Mouse (Mus musculus): Measurements from ENCODE around the gene Bfsp2.

Gene Bfsp2

DNA sequence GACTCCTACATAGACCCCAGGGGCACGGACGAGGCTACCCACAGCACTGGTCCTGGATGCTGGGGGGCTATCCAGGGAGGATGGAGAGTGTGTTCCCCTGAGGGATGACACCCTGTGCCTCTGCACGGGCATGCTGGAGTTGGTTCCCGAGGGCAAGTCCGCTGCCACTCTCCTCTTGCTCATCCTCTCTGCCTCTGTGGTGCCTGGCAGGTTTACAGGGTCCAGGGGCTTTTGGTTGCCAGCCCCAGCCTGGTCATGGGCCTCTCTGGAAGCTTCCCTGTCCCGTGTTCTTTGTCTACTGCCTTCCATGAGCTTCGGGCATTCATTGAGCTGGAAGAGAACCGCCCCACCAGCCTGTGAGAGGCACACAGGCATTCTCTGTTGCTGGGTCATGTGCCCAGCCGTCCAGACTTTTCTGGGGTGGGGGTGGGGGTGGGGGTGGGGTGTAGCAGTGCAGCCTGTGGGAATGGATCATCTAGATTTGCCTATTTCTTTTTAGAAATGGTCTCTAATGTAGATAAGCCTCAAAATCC lies at the start of gene Bfsp2:
Gene Bfsp2 (minus strand): TSS at position 377 of the 533 bp plus-strand sequence.
- DNase-seq (ENCODE audit: low read depth, low spot score): no peak

DNA sequence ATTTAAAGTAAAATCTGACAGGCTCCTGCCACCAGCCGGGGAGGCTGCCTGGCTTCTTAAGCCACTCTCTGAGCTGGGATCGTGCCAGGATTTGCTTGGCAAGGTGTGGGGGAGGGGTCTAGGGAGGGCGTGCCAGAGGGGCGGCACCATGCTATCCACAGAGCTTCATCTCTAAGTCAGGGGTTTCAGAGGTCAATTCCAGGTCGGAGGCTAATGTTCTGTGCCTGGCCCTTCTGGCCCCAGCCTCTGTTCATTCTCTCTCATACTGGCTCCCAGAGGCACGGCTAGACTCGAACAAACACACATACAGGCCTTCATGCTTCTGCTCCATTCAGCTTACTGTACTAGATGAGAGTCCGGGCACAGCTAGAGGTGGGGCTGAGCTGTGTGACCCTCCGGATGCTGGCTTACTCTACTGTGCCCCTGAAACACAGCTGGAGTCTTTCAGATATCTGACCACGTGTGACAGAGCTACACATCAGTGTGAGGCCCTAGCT lies 44.9 kb upstream of the Bfsp2 start:
- no peak for DNase-seq (ENCODE audit: low read depth, low spot score)

GRCm38 (mm10) chr9:103524600-103524999 lies 44.4 kb upstream of the Bfsp2 start:
- DNase-seq (ENCODE audit: low read depth, low spot score): no peak

DNA sequence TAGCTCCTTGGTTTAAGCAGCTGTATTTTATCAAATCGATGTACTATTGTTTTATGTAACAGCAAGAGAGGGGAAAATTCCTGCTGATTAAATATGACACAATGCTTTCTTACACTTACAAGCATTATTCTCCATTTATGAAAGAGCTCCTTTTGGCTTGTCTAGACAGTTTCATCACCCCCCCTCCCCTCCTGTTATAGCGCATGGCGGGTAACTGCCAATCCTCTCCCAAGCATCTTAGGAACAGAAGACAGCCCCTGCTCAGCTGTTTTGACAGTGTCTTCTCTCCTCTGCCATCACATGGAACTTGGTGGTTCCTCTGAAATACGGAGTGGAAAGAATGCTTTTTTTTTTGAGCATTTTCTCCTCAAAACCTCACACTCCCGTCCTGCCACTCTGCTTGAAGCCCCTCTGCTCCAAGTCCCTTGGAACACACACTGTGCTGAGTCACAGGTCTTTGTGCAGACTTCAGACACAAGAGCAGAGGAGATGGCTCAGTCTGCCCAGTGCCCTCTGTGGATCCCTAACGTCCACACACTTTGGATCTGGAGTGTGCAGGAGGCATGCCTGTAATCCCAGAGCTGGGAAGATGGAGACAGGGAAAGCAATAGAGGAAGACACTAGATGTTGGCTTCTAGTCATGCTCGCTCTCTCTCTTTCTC lies 43.7 kb upstream of the Bfsp2 start:
- DNase-seq (ENCODE audit: low read depth, low spot score): no peak

DNA sequence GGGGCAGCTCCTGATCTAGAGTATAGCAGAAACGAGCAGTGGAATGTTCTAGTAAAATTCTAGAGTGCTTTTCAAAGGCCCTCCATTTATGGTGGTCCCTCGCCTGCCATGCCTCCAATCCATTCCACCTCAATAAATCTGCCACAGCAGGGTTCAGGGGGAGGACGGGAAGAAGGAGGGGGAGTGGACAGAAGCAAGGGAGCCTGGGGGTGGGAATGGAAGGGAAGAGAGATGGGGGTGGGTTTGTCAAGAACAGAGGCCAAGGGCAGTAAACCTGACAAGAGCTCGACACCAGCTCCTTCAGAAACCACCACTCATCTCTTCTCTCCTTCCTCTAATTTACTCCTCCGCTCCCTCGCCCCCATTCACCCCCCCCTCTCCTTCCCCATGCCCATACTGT lies 42.8 kb upstream of the Bfsp2 start:
- no peak for DNase-seq (ENCODE audit: low read depth, low spot score)

- DNase-seq (ENCODE audit: low read depth, low spot score): no peak
Observed at GRCm38 (mm10) chr9:103513884-103514283, 33.7 kb upstream of the Bfsp2 start.

- no peak for DNase-seq (ENCODE audit: low read depth, low spot score)
Observed at GRCm38 (mm10) chr9:103512257-103512656, 32.0 kb upstream of the Bfsp2 start.

DNA sequence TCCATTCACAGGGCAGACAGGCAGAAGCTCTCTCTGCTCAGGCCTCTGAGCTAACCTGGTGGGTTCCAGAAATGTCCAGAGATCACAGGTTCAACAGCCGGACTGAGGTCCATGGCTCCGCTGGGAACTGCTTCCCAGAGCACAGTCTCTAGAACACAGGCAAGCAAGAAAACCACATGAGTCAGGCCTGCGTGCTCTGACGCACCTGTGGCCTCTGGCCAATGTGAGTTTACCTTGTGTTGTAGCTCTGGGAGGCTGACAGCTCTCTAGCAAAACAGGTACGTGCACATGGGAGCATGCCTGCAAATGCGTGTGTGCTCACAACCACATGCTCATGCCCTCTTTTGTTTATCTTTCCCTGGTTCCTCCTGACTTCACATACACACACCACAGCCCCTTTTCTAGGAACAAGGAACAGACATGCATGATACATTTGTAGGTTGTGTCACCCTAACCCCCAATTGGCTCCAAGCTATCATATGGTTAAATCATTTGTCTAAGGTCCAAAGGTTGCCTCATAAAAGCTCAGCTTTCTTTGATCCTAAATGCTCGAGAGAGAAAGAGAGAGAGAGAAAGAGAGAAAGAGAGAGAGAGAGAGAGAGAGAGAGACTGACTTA lies 26.9 kb upstream of the Bfsp2 start:
- DNase-seq (ENCODE audit: low read depth, low spot score): no peak

- DNase-seq (ENCODE audit: low read depth, low spot score): no peak
Observed at GRCm38 (mm10) chr9:103505067-103505466, 24.8 kb upstream of the Bfsp2 start.

- DNase-seq (ENCODE audit: low read depth, low spot score): no peak
Observed at GRCm38 (mm10) chr9:103504646-103505045, 24.4 kb upstream of the Bfsp2 start.

DNA sequence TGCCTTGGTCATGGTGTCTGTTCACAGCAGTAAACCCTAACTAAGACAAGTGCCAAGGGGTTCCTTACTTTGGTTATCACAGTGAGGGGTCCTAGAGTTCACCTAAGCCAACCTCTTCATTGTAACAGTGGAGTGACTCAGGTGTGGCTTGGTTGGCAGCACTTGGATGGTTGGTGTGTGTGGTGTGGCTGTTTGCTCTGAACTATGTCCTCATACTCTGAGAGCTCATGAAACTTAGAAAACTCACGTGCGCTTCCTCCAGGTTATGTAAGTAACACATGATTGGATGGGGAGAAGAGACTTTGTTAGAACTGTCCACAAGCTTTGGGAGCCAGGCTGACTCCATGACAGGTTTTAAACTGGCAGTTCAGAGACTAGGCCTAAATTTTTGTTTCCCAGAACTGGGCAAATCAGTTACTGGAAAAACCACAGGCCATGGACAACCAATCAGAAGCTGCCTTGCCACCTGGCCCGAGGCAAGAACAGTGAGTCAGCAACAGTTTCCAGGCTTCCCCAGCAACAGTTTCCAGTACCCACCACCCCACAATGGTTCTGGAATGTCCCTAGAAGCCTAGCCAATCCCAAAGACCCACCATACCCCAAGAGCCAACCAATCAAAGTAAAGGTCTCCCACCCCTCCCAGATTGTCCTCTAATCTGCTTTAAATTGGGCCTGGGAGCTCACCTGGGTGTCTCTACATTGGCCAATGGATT lies 23.5 kb upstream of the Bfsp2 start:
- no peak for DNase-seq (ENCODE audit: low read depth, low spot score)

DNA sequence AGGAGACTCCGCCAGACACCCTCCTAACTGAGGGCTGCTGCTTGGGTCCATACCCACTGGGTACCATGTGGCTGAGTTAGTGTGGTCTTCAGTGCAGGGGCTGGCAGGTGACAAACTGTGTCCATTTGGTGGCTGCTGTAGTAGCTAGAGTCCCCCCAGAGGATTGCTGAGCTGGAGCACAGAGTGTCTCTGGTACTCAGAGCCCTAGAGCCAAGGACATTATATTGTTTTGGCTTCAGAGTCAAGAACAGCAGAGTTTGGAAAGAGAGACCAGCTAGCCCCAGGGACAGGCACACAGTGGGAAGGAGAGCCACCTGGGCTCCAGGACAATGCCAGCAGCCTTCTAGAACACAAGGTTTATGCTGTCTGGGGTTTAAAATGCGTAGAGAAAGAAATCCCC lies 22.4 kb upstream of the Bfsp2 start:
- DNase-seq (ENCODE audit: low read depth, low spot score): no peak

- DNase-seq (ENCODE audit: low read depth, low spot score): no peak
Observed at GRCm38 (mm10) chr9:103501861-103502364, 21.7 kb upstream of the Bfsp2 start.

GRCm38 (mm10) chr9:103499366-103499765 lies 19.1 kb upstream of the Bfsp2 start:
- DNase-seq (ENCODE audit: low read depth, low spot score): no peak

- DNase-seq (ENCODE audit: low read depth, low spot score): no peak
Observed at GRCm38 (mm10) chr9:103498699-103499098, 18.5 kb upstream of the Bfsp2 start.

- DNase-seq (ENCODE audit: low read depth, low spot score): no peak
Observed at GRCm38 (mm10) chr9:103495391-103495790, 15.2 kb upstream of the Bfsp2 start.

GRCm38 (mm10) chr9:103494346-103495020 lies 14.3 kb upstream of the Bfsp2 start:
- no peak for DNase-seq (ENCODE audit: low read depth, low spot score)

DNA sequence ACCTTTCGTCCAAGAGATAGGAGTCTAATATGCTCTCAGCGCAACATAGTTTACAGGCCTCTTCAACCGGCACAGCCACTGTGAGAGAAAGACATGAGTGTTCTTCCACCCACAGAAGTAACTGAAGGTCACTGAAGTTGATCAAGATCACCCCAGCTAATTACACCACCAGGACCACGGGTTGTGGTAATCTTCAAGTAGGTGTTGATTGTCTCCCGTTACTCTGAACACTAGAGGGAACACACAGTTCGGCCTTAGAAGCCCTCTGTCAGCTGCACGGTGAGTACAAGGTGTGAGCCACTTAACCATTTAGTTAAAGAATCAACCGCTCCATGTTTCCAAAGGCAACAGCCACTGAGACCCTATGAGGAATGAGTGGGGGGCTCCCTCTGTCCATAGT lies 11.8 kb upstream of the Bfsp2 start:
- DNase-seq (ENCODE audit: low read depth, low spot score): no peak

GRCm38 (mm10) chr9:103490439-103490838 lies 10.2 kb upstream of the Bfsp2 start:
- DNase-seq (ENCODE audit: low read depth, low spot score): peak; percentile 80

- DNase-seq (ENCODE audit: low read depth, low spot score): peak; percentile 47
Observed at GRCm38 (mm10) chr9:103489883-103490282, 9.7 kb upstream of the Bfsp2 start.

GRCm38 (mm10) chr9:103489096-103489495 lies 8.9 kb upstream of the Bfsp2 start:
- peak; percentile 40 for DNase-seq (ENCODE audit: low read depth, low spot score)

DNA sequence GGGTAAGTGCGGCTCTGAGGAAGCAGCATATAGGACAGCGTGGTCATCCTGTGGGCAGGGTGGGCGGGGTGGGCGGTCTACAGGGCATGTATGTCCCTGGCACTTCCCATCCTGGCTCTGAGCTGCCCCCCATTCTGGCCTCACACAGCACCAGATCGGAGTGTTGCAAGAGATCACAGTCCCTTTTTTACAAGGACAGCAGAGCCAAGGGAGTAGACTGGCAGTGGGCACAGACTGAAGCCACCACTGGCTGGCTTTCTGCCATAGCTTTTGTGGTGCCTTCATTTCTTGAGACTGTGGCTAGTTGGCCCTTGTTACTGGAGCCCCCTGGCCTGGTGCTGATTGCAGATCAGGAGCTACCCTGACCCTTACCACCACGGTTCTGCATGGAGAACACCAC lies 6.0 kb upstream of the Bfsp2 start:
- DNase-seq (ENCODE audit: low read depth, low spot score): no peak

Data from CD4-positive, CD25-positive, alpha-beta regulatory T cell, adult 2 months (primary cell).